Mouse (Mus musculus): Measurements from ENCODE around the gene C530008M17Rik. TPM values are rescaled to one million over a fixed set of nuclear protein-coding genes. Genes with fewer than 3 reads are reported as not detected.

Gene C530008M17Rik
- polyA plus RNA-seq, 1 experiment, result 0.31 TPM

DNA sequence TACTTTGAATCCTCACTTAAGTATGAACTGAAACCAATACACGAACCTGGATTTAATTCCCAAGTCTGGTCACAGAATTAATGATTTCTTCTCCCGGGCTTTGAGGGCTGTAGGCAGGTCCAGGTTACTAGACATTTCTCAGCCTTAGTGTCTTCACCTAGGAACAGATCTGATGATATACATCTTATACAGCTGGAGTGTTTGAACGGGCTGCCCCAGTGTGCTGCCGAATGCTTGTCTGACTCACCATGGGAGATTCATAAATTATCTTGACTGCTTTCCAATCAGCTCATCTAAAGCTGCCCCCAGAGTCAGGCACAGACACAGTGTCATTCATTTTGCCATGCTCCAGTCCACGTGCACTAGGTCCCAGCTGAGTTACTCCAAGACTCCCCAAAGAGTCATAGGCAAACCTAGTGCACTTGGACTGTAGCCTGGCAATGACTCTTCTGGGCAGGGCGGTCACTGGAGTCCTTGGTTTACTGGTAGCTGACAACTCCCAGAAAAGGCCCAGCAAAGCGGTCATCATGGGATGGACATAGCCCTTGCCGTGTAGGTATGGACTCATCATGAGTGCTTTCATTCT is 70.3 kb downstream of the C530008M17Rik start:
- Histone ChIP-seq H3K4me3 (ENCODE audit: insufficient read depth, low read depth, low read length) (no peak overlapping the region), H3K4me1 (ENCODE audit: control insufficient read depth, insufficient read depth, low read length) (no peaks in the 10 kb centered on the region), H3K27ac (ENCODE audit: insufficient read depth, low read depth, low read length) (no peak overlapping the region), H3K27me3 (replicated peaks; ENCODE audit: control insufficient read depth, insufficient read depth, low read length) (no peaks in the 10 kb centered on the region), H3K36me3 (ENCODE audit: control insufficient read depth, insufficient read depth, low read length) (no peaks in the 10 kb centered on the region)
- WGBS, result 75% methylated on average over 8 of the region's 8 CpGs
- no peak for TF ChIP-seq CTCF (conservative IDR thresholded peaks at IDR 0.05; ENCODE audit: insufficient read depth, insufficient read length, low read depth, low read length)
- TF ChIP-seq POLR2A (IDR thresholded peaks at IDR 0.05; ENCODE audit: low read depth, low read length), result no peak
- no peak for DNase-seq

DNA sequence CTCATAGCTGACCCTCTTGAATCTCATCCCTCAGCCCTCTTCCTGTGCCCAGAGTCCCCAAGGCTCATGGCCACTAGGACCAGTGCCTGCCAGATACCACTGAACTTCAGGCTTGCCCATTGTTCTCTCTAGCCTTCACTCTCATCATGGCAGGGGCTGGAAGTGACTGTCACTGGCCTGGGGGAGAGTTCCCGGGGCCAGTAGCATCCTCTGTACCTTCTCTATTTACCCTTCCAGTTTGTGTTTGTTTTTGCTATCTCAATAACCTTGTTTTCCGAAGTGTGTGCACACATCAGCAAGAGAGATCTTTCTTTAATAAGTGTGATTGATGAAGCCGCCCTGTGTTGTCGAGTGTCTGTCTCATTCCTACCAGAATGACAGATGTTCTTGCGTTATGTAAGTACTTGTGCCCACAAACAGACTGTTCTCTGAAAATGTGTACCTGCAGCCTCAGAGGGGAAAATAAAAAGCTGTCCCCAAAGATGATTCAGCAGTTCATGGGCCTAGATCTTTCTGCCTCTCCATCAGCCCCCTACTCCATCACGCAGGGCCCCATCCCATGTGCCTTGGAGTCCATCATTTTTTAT is 76.8 kb downstream of the C530008M17Rik start:
- DNase-seq, result no peak
- Histone ChIP-seq H3K27ac (ENCODE audit: insufficient read depth, low read depth, low read length) (no peak overlapping the region), H3K36me3 (ENCODE audit: control insufficient read depth, insufficient read depth, low read length) (no peaks in the 10 kb centered on the region), H3K4me3 (ENCODE audit: insufficient read depth, low read depth, low read length) (no peak overlapping the region), H3K4me1 (ENCODE audit: control insufficient read depth, insufficient read depth, low read length) (no peaks in the 10 kb centered on the region), H3K27me3 (replicated peaks; ENCODE audit: control insufficient read depth, insufficient read depth, low read length) (no peaks in the 10 kb centered on the region)
- no peak for TF ChIP-seq POLR2A (IDR thresholded peaks at IDR 0.05; ENCODE audit: low read depth, low read length)
- no peak for TF ChIP-seq CTCF (conservative IDR thresholded peaks at IDR 0.05; ENCODE audit: insufficient read depth, insufficient read length, low read depth, low read length)
- 84% methylated on average over 6 of the region's 6 CpGs for WGBS

DNA sequence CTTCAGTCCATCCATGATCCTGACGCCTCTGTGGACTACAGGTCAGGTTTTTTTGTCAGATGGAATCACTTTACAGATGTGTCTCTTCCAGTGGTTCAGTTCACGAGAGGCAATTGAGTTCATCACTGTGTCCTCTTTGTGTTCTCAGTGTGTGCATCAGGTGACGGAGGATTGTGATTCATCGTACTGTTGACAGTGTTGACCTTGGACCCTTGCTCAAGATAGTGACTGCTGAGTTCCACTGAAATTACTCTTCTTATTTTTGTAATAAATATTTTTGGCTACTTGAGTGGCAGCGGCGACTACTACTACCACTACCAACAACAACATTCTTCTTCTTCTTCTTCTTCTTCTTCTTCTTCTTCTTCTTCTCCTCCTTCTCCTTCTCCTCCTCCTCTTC is 85.2 kb downstream of the C530008M17Rik start:
- no peak for TF ChIP-seq CTCF (conservative IDR thresholded peaks at IDR 0.05; ENCODE audit: insufficient read depth, insufficient read length, low read depth, low read length)
- DNase-seq, result no peak
- Histone ChIP-seq H3K4me3 (ENCODE audit: insufficient read depth, low read depth, low read length) (no peak overlapping the region), H3K36me3 (ENCODE audit: control insufficient read depth, insufficient read depth, low read length) (no peaks in the 10 kb centered on the region), H3K4me1 (ENCODE audit: control insufficient read depth, insufficient read depth, low read length) (no peaks in the 10 kb centered on the region), H3K27me3 (replicated peaks; ENCODE audit: control insufficient read depth, insufficient read depth, low read length) (no peaks in the 10 kb centered on the region), H3K27ac (ENCODE audit: insufficient read depth, low read depth, low read length) (no peak overlapping the region)
- 91% methylated on average over 6 of the region's 6 CpGs for WGBS

DNA sequence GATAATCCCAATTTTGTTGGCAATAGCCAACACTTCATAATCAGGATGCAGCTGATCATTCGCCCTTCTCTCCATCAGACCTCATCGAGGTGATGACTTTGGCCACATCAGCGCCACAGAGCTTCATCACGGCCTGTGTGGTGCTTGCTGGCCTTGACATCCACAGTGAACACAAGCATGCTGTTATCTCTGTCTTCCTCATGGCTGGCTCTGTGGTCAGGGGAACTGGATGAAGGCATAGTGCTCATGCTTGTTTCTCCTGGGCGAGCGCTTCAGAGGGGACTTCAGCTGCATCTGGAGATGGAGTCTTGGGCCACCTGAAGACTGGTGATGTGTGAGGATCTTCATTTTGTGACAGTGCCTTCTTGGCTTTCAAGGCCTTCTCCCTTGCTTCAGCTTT is 85.8 kb downstream of the C530008M17Rik start:
- 95% methylated on average over 6 of the region's 6 CpGs for WGBS
- Histone ChIP-seq H3K4me1 (ENCODE audit: control insufficient read depth, insufficient read depth, low read length) (no peaks in the 10 kb centered on the region), H3K27ac (ENCODE audit: insufficient read depth, low read depth, low read length) (no peak overlapping the region)

DNA sequence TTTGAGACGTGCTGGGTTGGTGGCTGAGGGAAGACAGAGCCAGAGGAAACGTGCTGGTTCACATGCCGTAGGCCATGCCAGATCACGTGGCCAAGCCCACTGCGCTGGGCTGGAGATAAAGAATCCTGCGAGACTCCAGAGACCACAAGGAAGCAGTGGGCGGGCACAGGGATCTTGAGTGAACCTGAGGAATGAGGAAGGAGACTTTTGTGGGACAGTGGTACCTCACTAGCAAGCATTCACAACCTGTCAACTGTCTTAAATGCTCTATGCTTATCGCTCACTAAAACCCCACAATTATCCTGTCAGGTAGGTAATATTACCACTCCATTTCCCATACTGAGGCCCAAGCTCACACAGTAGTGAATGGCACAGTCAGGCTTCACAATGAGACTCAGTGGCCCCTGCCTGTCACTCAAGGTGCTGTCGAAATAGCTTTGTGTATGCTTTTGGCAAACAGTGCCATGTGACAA is 88.5 kb downstream of the C530008M17Rik start:
- TF ChIP-seq POLR2A (IDR thresholded peaks at IDR 0.05; ENCODE audit: low read depth, low read length) (no peak), CTCF (conservative IDR thresholded peaks at IDR 0.05; ENCODE audit: insufficient read depth, insufficient read length, low read depth, low read length) (no peak)
- Histone ChIP-seq H3K27ac (ENCODE audit: insufficient read depth, low read depth, low read length) (no peak overlapping the region), H3K27me3 (replicated peaks; ENCODE audit: control insufficient read depth, insufficient read depth, low read length) (no peaks in the 10 kb centered on the region), H3K4me3 (ENCODE audit: insufficient read depth, low read depth, low read length) (no peak overlapping the region), H3K36me3 (ENCODE audit: control insufficient read depth, insufficient read depth, low read length) (no peaks in the 10 kb centered on the region), H3K4me1 (ENCODE audit: control insufficient read depth, insufficient read depth, low read length) (no peaks in the 10 kb centered on the region)
- no peak for DNase-seq
- 81% methylated on average over 9 of the region's 9 CpGs for WGBS

More for the DNA sequence above, 85.8 kb downstream of the C530008M17Rik start:
- DNase-seq, result no peak
- no peak overlapping the region for H3K4me3 ChIP-seq (ENCODE audit: insufficient read depth, low read depth, low read length)
- TF ChIP-seq CTCF (conservative IDR thresholded peaks at IDR 0.05; ENCODE audit: insufficient read depth, insufficient read length, low read depth, low read length) (no peak), POLR2A (IDR thresholded peaks at IDR 0.05; ENCODE audit: low read depth, low read length) (no peak)
- H3K36me3 ChIP-seq (ENCODE audit: control insufficient read depth, insufficient read depth, low read length), result no peaks in the 10 kb centered on the region
- no peaks in the 10 kb centered on the region for H3K27me3 ChIP-seq (replicated peaks; ENCODE audit: control insufficient read depth, insufficient read depth, low read length)

DNA sequence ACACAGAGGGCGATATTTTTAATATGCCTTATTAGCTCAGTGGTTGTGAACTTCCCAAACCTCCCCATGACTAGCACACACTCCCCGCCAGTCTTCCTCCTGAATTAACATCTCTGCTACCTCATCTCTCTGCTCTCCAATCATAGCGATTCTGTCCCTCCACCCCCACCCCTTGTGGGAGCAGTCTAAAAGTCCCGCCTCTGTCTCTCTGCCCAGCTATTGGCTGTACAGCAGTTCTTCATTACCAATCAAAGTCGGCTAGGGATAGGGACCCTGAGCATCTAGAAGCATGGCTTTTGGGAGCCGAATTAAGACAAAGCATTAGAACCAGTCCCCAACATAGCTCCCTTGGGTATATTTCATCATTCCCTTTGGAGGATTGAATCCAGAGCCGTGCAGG is 91.5 kb downstream of the C530008M17Rik start:
- no peak for TF ChIP-seq CTCF (conservative IDR thresholded peaks at IDR 0.05; ENCODE audit: insufficient read depth, insufficient read length, low read depth, low read length)
- no peak for TF ChIP-seq POLR2A (IDR thresholded peaks at IDR 0.05; ENCODE audit: low read depth, low read length)
- no peaks in the 10 kb centered on the region for H3K36me3 ChIP-seq (ENCODE audit: control insufficient read depth, insufficient read depth, low read length)
- no peaks in the 10 kb centered on the region for H3K4me1 ChIP-seq (ENCODE audit: control insufficient read depth, insufficient read depth, low read length)
- H3K27ac ChIP-seq (ENCODE audit: insufficient read depth, low read depth, low read length), result no peak overlapping the region
- H3K27me3 ChIP-seq (replicated peaks; ENCODE audit: control insufficient read depth, insufficient read depth, low read length), result no peaks in the 10 kb centered on the region
- 69% methylated on average over 7 of the region's 7 CpGs for WGBS
- no peak overlapping the region for H3K4me3 ChIP-seq (ENCODE audit: insufficient read depth, low read depth, low read length)
- DNase-seq, result no peak

DNA sequence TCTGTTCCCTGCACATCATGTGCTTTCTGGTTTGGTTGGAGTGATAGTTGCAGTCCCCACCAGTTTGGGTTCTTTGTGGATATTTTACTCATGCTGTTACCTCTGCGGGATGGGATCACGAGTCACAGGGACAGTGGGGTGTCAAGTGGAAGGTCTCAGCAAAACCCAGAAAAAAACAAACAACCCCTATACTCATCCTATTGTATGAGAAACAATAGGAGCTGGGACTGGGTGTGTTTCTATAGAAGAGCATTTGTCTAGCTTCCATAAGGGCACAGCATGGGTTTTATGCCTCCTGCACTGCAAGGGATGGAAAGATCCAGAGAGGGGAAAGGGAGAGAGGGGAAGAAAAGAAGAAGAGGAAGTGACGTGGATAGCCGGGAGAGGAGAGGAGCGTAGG is 96.0 kb downstream of the C530008M17Rik start:
- no peak for DNase-seq
- Histone ChIP-seq H3K36me3 (ENCODE audit: control insufficient read depth, insufficient read depth, low read length) (no peaks in the 10 kb centered on the region), H3K4me1 (ENCODE audit: control insufficient read depth, insufficient read depth, low read length) (no peaks in the 10 kb centered on the region), H3K27me3 (replicated peaks; ENCODE audit: control insufficient read depth, insufficient read depth, low read length) (no peaks in the 10 kb centered on the region; the same call in 1 of the 2 replicates), H3K27ac (ENCODE audit: insufficient read depth, low read depth, low read length) (no peak overlapping the region), H3K4me3 (ENCODE audit: insufficient read depth, low read depth, low read length) (no peak overlapping the region)
- TF ChIP-seq POLR2A (IDR thresholded peaks at IDR 0.05; ENCODE audit: low read depth, low read length) (no peak), CTCF (conservative IDR thresholded peaks at IDR 0.05; ENCODE audit: insufficient read depth, insufficient read length, low read depth, low read length) (no peak)
- 86% methylated on average over 5 of the region's 5 CpGs for WGBS
